In the genomic region with DNA sequence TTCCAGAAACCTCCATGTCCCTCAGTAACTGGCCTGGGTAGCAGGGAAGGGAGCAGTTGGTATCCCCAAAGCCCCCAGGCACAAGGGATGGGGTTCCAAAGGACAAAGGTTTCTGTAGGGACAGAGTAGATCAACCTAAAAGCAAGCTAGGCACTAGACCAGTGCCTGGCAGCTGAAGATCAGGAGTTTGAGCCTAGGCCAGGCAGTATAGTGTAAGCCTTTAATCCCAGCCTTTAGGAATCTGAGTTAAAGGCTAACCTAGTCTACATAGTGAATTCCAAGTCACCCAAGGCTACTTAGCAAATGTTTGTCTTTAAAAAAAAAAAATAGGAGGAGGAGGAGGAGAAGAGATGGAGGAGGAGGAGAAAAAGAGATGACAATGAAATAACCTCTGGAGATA, we compare ENCODE assay signal across 14 mouse cellular contexts. TPM values are rescaled to one million over a fixed set of nuclear protein-coding genes. Genes with fewer than 3 reads are reported as not detected.
A peak's percentile ranks its signal among the peaks of the same experiment; 100 is the strongest.
DNase-seq lines count a peak whose midpoint lies in the region; ATAC-seq and TF ChIP-seq lines count a peak whose summit lies in the region.
"Had no signal": no experiment of that assay in that cellular context is flagged by ENCODE, and none has a peak within 500 bp of the region (broad histone marks: within the 10 kb centered on the region; RNA-seq: fewer than 3 reads in every experiment).

No protein-coding gene starts in this region.

- no peak overlapping the region for H3K4me3 ChIP-seq in heart, embryonic 14.5 days (ENCODE audit: control insufficient read depth in 1 of 2, insufficient read depth in 1 of 2, low read depth in 1 of 2, low read length in 2 of 2)
- H3K4me3 ChIP-seq in left cerebral cortex, adult 2 months = no peak overlapping the region
- H3K4me3 ChIP-seq in brown adipose tissue, adult 24 weeks (ENCODE audit: insufficient read depth, low read depth, low read length) = no peak overlapping the region
- H3K4me3 ChIP-seq in intestine, postnatal 0 days (ENCODE audit: low read depth, low read length) = no peak overlapping the region
- H3K4me3 ChIP-seq: erythroblast, embryonic 14.5 days; midbrain, embryonic 12.5 days had no signal

- peak overlapping the region in 1 of 2 experiments; percentile 57; a peak in 1 of 4 replicates for H3K27ac ChIP-seq in heart, embryonic 14.5 days (replicated peaks in 1 of 2; ENCODE audit: control insufficient read depth in 1 of 2, insufficient read depth in 1 of 2, low read depth in 2 of 2, low read length in 2 of 2)
- H3K27ac ChIP-seq in left cerebral cortex, adult 2 months = 0 out of 2 replicates have a peak overlapping the region, but pooled peaks have one; percentile 19
- peak overlapping the region; percentile 80; the same call in 1 of the 2 replicates for H3K27ac ChIP-seq in brown adipose tissue, adult 24 weeks (replicated peaks; ENCODE audit: low read depth, low read length)
- H3K27ac ChIP-seq in intestine, postnatal 0 days (ENCODE audit: low read depth, low read length) = no peak overlapping the region

- H3K36me3 ChIP-seq in heart, embryonic 14.5 days (ENCODE audit: control insufficient read depth, insufficient read depth, low read length) = peaks cover 8% of the 10 kb centered on the region; the same call in 1 of the 2 replicates
- 0 out of 2 replicates have a peak, but pooled peaks cover 12% of the 10 kb centered on the region for H3K36me3 ChIP-seq in intestine, postnatal 0 days (ENCODE audit: control insufficient read depth, insufficient read depth)
- H3K36me3 ChIP-seq: midbrain, embryonic 12.5 days had no signal

- no peak for TF ChIP-seq CTCF in left cerebral cortex, adult 2 months (IDR thresholded peaks at IDR 0.05)
- no peak for TF ChIP-seq CTCF in intestine, postnatal 0 days (IDR thresholded peaks at IDR 0.05; ENCODE audit: low read depth)

- H3K9ac ChIP-seq in heart, embryonic 14.5 days (ENCODE audit: low read length) = 0 out of 2 replicates have a peak overlapping the region, but pooled peaks have one; percentile 13
- 0 out of 2 replicates have a peak overlapping the region, but pooled peaks have one; percentile 7 for H3K9ac ChIP-seq in intestine, postnatal 0 days (ENCODE audit: low read depth, low read length)
- H3K9ac ChIP-seq: lung, embryonic 14.5 days; midbrain, embryonic 12.5 days had no signal

- DNase-seq in heart, postnatal 4 days = no peak
- no peak for DNase-seq in left cerebral cortex, adult 2 months (ENCODE audit: extremely low spot score in 1 of 2, low spot score in 2 of 2)
- no peak for DNase-seq in left cerebral cortex, postnatal 4 days
- DNase-seq in cerebellum, postnatal 25 days = no peak
- DNase-seq in spleen, postnatal 4 days (ENCODE audit: low spot score in 2 of 2) = no peak
- DNase-seq: cerebellum, postnatal 36 days; heart, postnatal 36 days; lung, embryonic 14.5 days; thymus, postnatal 36 days had no signal

- peaks cover 65 to 97% of the 10 kb centered on the region in 2 experiments for H3K4me1 ChIP-seq in heart, embryonic 14.5 days (ENCODE audit: control insufficient read depth in 2 of 2, insufficient read depth in 2 of 2, low read length in 2 of 2)
- peaks cover 82% of the 10 kb centered on the region for H3K4me1 ChIP-seq in brown adipose tissue, adult 24 weeks (ENCODE audit: control insufficient read depth, insufficient read depth, insufficient read length, low read length)
- H3K4me1 ChIP-seq in intestine, postnatal 0 days (replicated peaks; ENCODE audit: control insufficient read depth, insufficient read depth, low read length) = peaks cover 32% of the 10 kb centered on the region

- no peak for ATAC-seq in heart, embryonic 14.5 days (ENCODE audit: insufficient number of reproducible peaks, insufficient read depth, low FRiP score, low read depth)
- no peak for ATAC-seq in intestine, postnatal 0 days

- H3K4me2 ChIP-seq in heart, embryonic 14.5 days (ENCODE audit: low read length) = no peak overlapping the region
- peak overlapping the region; percentile 13; the same call in 1 of the 2 replicates for H3K4me2 ChIP-seq in intestine, postnatal 0 days (replicated peaks; ENCODE audit: low read depth)
- H3K4me2 ChIP-seq: lung, embryonic 14.5 days had no signal

- intact Hi-C loops in left cerebral cortex, adult 2 months (cut with DNase I) = no loop called here
- intact Hi-C loops in left cerebral cortex, postnatal 4 days (cut with DNase I) = no loop called here

- H3K27me3 ChIP-seq in heart, embryonic 14.5 days (ENCODE audit: control insufficient read depth, insufficient read depth, low read length) = no peaks in the 10 kb centered on the region
- H3K27me3 ChIP-seq in intestine, postnatal 0 days (replicated peaks; ENCODE audit: control insufficient read depth, insufficient read depth, low read length) = no peaks in the 10 kb centered on the region
- H3K27me3 ChIP-seq: midbrain, embryonic 12.5 days had no signal

- H3K9me3 ChIP-seq in heart, embryonic 14.5 days (ENCODE audit: control insufficient read depth, low read length) = no peaks in the 10 kb centered on the region
- no peaks in the 10 kb centered on the region for H3K9me3 ChIP-seq in intestine, postnatal 0 days (ENCODE audit: control insufficient read depth)
- H3K9me3 ChIP-seq: midbrain, embryonic 12.5 days had no signal

RNA-seq across cellular contexts. Expression of gene Ski, which starts 33.6 kb away (rescaled TPM):
- 16.2 TPM in 2 replicates for polyA plus RNA-seq in heart, embryonic 14.5 days (2014; fragmentation: Nextera tagmentation; extraction: Ambion mirVana)
- total RNA-seq in heart, postnatal 4 days (2021) = 10 to 100 TPM; 93.8 to 98.1 TPM
- total RNA-seq in left cerebral cortex, adult 2 months (2021) = 100 to 1,000 TPM; 113 to 119 TPM
- total RNA-seq in left cerebral cortex, postnatal 4 days (2021) = 100 to 1,000 TPM; 117 to 121 TPM
- 18.9 and 20.2 TPM in 2 replicates for polyA plus RNA-seq in brown adipose tissue, adult 24 weeks (2012; ENCODE audit: insufficient read depth, insufficient read length, missing spikeins)
- 13.3 and 14.0 TPM in 2 replicates for polyA plus RNA-seq in intestine, postnatal 0 days (2015; fragmentation: Nextera tagmentation; extraction: Ambion mirVana)
